Mouse (Mus musculus) embryonic fibroblast, embryonic 13.5 days (primary cell): ENCODE measurements around the gene Tmem126a.

Experiments
- CTCF ChIP-seq: IDR thresholded peaks from 2 replicates; pipeline ENCODE4 v1.5.1; 2011; ENCODE audit warnings: mild to moderate bottlenecking, control low read depth, low read length, moderate library complexity, borderline replicate concordance; ENCODE audit not compliant: insufficient read depth
- POLR2A ChIP-seq: IDR thresholded peaks from 2 replicates; pipeline ENCODE4 v1.6.1; 2011; ENCODE audit warnings: low read depth, mild to moderate bottlenecking, control low read depth, low read length, moderate library complexity

DNA sequence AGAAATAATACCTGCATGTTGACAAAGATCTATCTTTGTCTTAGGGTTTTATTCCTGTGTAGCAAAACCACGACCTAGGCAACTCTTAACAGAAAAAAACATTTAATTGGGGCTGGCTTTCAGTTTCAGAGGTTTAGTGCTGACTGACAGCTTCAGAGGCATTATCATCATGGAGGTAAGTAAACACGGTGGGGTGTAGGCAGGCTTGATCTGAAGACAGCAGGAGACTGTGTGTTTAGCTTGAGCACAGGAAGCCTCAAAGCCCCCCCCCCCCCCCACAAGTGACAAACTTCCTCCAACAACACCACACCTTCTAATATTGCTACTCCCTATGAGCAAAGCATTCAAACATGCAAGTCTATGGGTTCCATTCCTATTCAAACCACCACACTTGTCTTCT is 16.5 kb upstream of the Tmem126a start:
- no peak for TF ChIP-seq POLR2A
- TF ChIP-seq CTCF, result no peak
